Mouse (Mus musculus) activated CD4-positive, CD25-positive, alpha-beta regulatory T cell (primary cell): ENCODE results near the gene Sult2a8. TPM values are rescaled to one million over a fixed set of nuclear protein-coding genes. Genes with fewer than 3 reads are reported as not detected.

Experiments used
- polyA plus RNA-seq, 2 experiments: library from polyadenylated mRNA; unstranded; fragments of 100-300 nt; shearing (Covaris generic); gene quantifications; one replicate each; pipeline ENCODE4 v1.2.1; 2017

The Sult2a8 gene
- under 1 TPM in 1 of 2 experiments, not detected in 1; 0.20 TPM for polyA plus RNA-seq

DNA sequence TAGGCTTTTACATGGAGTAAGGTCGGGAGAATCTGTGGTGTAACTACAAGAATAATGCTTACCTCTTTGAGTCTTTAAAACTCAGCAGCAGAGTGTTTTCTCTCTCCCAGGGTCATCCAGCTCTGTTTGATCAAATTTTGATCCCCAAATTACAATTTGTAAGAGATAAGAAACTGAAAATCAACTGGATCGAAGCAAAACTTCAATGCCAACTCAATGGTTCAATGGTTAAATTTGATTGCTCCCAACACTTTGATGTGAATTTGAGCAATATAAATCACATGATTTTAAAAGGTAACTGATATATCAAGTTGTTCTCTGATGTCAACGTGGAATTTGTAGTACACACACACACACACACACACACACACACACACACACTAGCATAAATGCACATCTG, at the start of gene Sult2a8:
Sult2a8 (minus strand) TSS at position 236 of the 400 bp plus-strand sequence.

DNA sequence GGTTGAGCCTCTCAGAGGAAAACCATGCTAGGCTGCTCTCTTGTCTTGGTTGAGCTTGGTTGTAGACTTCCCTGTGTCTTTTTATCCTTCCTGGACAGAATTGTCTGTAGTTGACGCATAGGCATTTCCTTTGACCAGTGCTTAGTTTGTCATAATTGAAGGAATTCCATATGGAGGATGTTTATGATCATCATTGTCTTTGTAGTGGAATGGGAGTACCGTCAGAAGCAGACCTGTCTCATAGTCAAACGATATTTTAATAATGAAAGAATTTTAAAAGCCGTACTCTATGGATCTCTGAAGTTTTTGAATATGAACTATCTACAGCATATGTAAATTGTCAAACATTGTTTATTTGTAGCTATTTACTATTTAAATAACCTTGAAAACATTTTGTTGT, 47.6 kb upstream of the Sult2a8 start, which contains the start of gene Sult2a7:
Sult2a7 (minus strand) TSS at position 101 of the 400 bp plus-strand sequence.

Other genes with a start within 250 kb of the Sult2a8 start
- gene Sult2a6, start 191.9 kb downstream of the Sult2a8 start, polyA plus RNA-seq: not detected
- gene Obox8, start 113.2 kb downstream of the Sult2a8 start, polyA plus RNA-seq: under 1 TPM; 0.15 to 0.68 TPM
- gene Sult2a7, start 47.5 kb upstream of the Sult2a8 start, polyA plus RNA-seq: not detected
- not detected for gene Vmn1r90, start 116.7 kb upstream of the Sult2a8 start, polyA plus RNA-seq
- gene Obox7, start 212.7 kb upstream of the Sult2a8 start, polyA plus RNA-seq: not detected